Mouse (Mus musculus) forebrain, embryonic 16.5 days (tissue): Measurements from ENCODE around the gene Kdm4b. TPM values are rescaled to one million over a fixed set of nuclear protein-coding genes. Genes with fewer than 3 reads are reported as not detected.

Experiments
- ATAC-seq: fragments of 200-750 bp; cut with Nextera tagmentation; 2 replicates; pipeline ENCODE4 v1.8.0; 2017; ENCODE audit warnings: mild to moderate bottlenecking, moderate library complexity
- H3K27ac ChIP-seq: fragments of 300-500 bp; sonication (generic); 2 replicates; pipeline ENCODE4 v1.5.1; 2014; ENCODE audit warnings: low read length, control low read depth
- H3K27me3 ChIP-seq: fragments of 300-500 bp; sonication (generic); replicated peaks from 2 replicates; pipeline ENCODE4 v1.6.1; 2014; ENCODE audit warnings: low read length; ENCODE audit not compliant: control insufficient read depth, insufficient read depth
- H3K36me3 ChIP-seq: fragments of 300-500 bp; sonication (generic); 2 replicates; pipeline ENCODE4 v1.6.1; 2014; ENCODE audit not compliant: control insufficient read depth, insufficient read depth
- H3K4me1 ChIP-seq: fragments of 300-500 bp; sonication (generic); replicated peaks from 2 replicates; pipeline ENCODE4 v1.6.1; 2014; ENCODE audit warnings: low read length; ENCODE audit not compliant: control insufficient read depth, insufficient read depth
- H3K4me2 ChIP-seq: fragments of 300-500 bp; sonication (generic); 2 replicates; pipeline ENCODE4 v1.6.1; 2014; ENCODE audit warnings: mild to moderate bottlenecking, low read length, control low read depth
- H3K4me3 ChIP-seq: fragments of 300-500 bp; sonication (generic); replicated peaks from 2 replicates; pipeline ENCODE4 v1.5.1; 2014; ENCODE audit warnings: mild to moderate bottlenecking, low read length, control low read depth
- H3K9ac ChIP-seq: fragments of 300-500 bp; sonication (generic); replicated peaks from 2 replicates; pipeline ENCODE4 v1.6.1; 2014; ENCODE audit warnings: low read depth, low read length, control low read depth
- H3K9me3 ChIP-seq: fragments of 300-500 bp; sonication (generic); 2 replicates; pipeline ENCODE4 v1.6.1; 2016; ENCODE audit warnings: low read length; ENCODE audit not compliant: control insufficient read depth
- WGBS: fragments of 180-500 bp; shearing (Covaris S2); extraction: QIAGEN DNeasy Blood & Tissue Kit; methylation state at CpG from one replicate; pipeline ENCODE4 v1.1.7; 2014; 5-methylcytosine and 5-hydroxymethylcytosine counted together
- polyA plus RNA-seq: library from polyadenylated mRNA; unstranded; fragments of >200 nt; fragmentation: Nextera tagmentation; extraction: Ambion mirVana; gene quantifications from 2 replicates; pipeline ENCODE4 v1.2.1, GENCODE M21; 2015

Kdm4b gene
- polyA plus RNA-seq, 1 experiment from 2014 or later = 81.6 TPM

DNA sequence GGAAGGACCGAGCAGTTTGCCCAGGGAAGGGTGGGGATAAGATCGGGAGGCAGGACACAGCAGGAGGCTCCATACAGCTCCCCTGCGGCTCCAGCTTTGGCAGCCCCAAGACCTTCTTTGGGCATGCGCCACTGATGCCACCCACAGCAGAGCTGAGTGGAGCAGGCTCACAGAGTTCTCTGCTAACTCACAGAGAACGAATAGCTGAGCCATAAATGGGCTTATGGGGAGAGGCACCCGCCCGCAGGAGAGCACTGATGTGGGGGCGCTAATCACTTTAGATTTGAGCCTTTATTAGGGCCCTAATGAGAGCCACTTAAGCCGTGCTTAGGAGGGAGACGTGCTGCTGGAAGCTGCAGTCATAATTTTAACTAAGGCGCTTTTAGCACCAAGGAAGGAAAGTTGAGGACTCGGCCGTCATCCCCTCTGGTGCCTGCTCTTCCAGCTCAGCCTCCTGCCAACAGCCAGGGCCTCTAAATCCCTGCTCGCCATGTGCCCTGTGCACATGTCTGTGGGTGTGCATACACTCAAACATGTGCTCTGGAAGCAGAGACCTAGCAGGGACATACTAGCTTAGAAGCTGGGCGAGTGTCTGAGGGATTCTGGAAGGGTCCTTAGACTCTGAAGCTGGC lies 45.3 kb downstream of the Kdm4b start:
- H3K27ac ChIP-seq = no peak overlapping the region
- ATAC-seq = peak; percentile 13; the same call in 1 of the 2 replicates
- peaks cover 38% of the 10 kb centered on the region for H3K4me1 ChIP-seq
- no peak overlapping the region for H3K4me3 ChIP-seq
- H3K36me3 ChIP-seq = peaks cover 12% of the 10 kb centered on the region; the same call in 1 of the 2 replicates
- 43% methylated on average over 15 of the region's 15 CpGs for WGBS
- no peak overlapping the region for H3K9ac ChIP-seq
- H3K9me3 ChIP-seq = no peaks in the 10 kb centered on the region
- no peak overlapping the region for H3K4me2 ChIP-seq
- no peaks in the 10 kb centered on the region for H3K27me3 ChIP-seq

DNA sequence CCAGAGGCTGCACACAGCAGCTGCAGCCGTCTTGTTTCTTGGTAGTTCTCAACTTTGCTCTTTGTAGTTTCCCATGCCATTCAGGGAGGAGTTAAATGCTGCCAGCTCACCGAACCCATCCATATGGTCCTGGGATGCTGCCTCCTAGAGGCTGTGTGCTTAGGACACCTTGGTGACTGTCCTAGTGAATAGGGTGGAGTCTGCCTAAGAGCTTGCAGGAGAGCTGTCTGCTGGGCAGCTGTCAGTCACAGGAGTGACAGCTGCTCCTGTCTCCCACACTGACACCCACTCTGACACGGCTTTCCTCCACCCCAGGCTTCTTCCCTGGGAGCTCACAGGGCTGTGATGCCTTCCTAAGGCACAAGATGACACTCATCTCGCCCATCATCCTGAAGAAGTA lies 46.2 kb downstream of the Kdm4b start:
- Histone ChIP-seq H3K9me3 (no peaks in the 10 kb centered on the region), H3K9ac (no peak overlapping the region), H3K36me3 (peaks cover 13% of the 10 kb centered on the region; the same call in 1 of the 2 replicates), H3K27me3 (no peaks in the 10 kb centered on the region), H3K4me2 (no peak overlapping the region), H3K27ac (no peak overlapping the region), H3K4me3 (no peak overlapping the region), H3K4me1 (peaks cover 38% of the 10 kb centered on the region)
- ATAC-seq = no peak
- WGBS = 66% methylated on average over 4 of the region's 4 CpGs

DNA sequence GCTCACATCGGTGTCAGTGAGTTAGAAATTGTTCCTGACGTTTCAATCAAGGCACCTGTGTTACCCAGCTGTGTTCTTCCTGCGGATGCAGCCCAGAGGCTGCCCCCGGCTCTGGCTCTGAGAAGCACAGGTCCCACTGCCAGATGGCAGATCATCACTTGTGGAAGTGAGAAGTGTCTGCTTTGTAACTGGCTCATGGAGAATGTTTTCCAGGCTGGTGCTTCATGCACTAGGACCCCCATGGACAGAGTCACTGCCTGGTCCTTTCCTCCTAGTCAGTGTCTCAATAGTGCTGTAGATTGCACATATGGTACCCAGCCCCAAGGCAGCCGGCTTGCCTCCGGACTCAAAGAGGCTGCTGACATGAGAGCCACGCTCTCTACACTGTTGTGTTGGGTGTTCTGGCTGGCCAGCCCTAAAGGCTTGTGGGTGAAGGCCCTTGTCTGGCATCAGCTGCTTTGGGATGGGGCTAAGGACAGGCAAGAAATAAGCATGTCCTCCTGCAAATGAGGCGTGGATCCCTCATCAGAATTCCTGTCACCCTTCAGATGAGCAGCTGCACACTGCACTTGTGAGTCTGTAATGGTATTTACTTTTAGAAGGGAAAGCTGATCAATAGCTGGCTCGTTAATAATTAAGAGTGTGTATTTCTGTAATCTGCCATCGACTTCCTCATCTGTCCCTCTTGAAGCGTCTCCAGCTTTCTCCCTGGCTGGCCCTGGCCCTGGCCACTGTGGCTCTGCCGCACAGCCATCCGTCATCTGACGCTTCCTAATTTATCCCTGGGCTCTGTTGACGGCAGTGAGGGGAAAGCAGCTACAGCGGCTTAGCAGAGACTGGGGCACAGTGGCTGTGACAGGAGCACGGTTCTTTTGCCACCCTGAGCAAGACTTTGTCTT lies 47.5 kb downstream of the Kdm4b start:
- ATAC-seq = peak; percentile 15; the same call in 1 of the 2 replicates
- 64% methylated on average over 17 of the region's 17 CpGs for WGBS
- H3K27me3 ChIP-seq = no peaks in the 10 kb centered on the region
- H3K36me3 ChIP-seq = peaks cover 19% of the 10 kb centered on the region; the same call in 1 of the 2 replicates
- no peak overlapping the region for H3K9ac ChIP-seq
- peak overlapping the region; percentile 25 for H3K27ac ChIP-seq
- no peak overlapping the region for H3K4me3 ChIP-seq
- H3K4me1 ChIP-seq = peaks cover 31% of the 10 kb centered on the region
- no peaks in the 10 kb centered on the region for H3K9me3 ChIP-seq
- H3K4me2 ChIP-seq = no peak overlapping the region

DNA sequence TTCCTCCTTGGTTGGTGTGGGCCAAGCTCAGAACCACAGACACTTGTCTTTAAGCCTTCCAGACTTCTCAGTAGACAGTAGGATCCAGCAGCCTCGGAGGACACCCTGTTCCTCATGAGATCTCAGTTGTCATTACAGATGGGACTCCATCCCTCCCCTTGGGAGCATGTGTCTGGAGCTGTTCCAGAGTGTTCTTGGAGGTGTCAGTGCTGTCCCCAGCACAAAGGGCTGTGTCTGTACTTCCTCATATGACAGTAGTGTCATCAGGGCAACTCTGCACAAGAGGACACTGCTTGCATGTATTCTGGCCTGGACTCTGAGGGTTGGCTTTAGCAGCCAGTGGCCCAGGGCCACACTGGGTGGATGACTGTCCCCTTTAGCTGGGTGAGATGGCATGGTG lies 49.0 kb downstream of the Kdm4b start:
- Histone ChIP-seq H3K36me3 (peaks cover 15% of the 10 kb centered on the region; the same call in 1 of the 2 replicates), H3K9me3 (no peaks in the 10 kb centered on the region), H3K4me1 (peaks cover 35% of the 10 kb centered on the region), H3K9ac (no peak overlapping the region), H3K4me3 (no peak overlapping the region), H3K27me3 (no peaks in the 10 kb centered on the region), H3K4me2 (no peak overlapping the region), H3K27ac (no peak overlapping the region)
- WGBS = 70% methylated on average over 1 of the region's 1 CpGs
- no peak for ATAC-seq

DNA sequence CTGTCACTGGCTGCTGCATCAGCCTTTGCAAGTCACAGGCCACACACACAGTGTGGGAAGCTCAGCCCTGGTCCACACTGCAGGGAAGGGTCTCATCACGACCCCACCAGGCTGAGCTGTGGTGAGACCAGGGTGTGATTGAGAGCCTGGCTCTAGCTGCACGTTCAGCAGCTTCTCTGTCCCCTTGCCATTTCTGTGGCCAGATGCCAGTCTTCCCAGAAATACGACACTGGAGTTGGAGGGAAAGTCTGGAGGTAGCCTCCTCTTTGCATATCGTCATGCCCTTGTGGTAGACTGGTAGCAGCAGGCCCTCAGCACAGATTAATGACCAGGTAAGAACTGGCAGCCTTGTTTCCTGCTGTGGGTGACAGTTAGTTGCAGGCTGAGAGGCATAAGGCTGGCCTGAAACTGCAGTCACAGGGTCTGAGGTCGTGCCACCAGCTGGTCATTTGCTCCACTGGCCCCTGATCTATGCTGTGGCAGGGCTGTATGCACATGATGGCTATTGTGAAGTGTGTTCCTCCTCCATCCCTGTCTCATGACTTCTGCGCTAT lies 53.5 kb downstream of the Kdm4b start:
- H3K4me2 ChIP-seq = no peak overlapping the region
- no peaks in the 10 kb centered on the region for H3K9me3 ChIP-seq
- H3K36me3 ChIP-seq = peaks cover 13% of the 10 kb centered on the region
- no peaks in the 10 kb centered on the region for H3K27me3 ChIP-seq
- peak overlapping the region; percentile 27; the same call in 1 of the 2 replicates for H3K27ac ChIP-seq
- H3K4me3 ChIP-seq = no peak overlapping the region
- peaks cover 30% of the 10 kb centered on the region for H3K4me1 ChIP-seq
- H3K9ac ChIP-seq = 0 out of 2 replicates have a peak overlapping the region, but pooled peaks have one; percentile 6
- 68% methylated on average over 6 of the region's 6 CpGs for WGBS
- ATAC-seq = no peak

DNA sequence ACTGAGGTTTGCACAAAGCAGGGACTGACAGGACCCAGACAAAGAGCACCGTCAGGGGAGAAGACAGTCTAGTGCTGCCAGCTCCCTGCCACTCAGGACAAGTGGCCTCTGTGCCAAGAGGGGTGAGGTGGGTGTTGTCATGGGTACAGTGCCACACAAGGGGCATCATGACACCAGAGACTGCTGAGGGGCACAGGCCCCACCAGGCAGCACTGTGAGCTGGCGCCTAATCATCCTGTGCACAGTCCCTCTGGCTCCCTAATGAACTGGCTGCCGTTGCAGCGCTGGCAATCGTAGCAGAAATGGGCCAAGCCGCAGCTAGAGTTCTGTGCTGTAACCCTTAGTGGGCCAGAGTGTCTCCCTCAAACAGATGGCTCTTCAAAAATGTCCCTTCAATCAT lies 54.4 kb downstream of the Kdm4b start:
- peaks cover 25% of the 10 kb centered on the region for H3K4me1 ChIP-seq
- H3K27me3 ChIP-seq = no peaks in the 10 kb centered on the region
- peaks cover 13% of the 10 kb centered on the region for H3K36me3 ChIP-seq
- peak overlapping the region; percentile 8; the same call in 1 of the 2 replicates for H3K9ac ChIP-seq
- H3K27ac ChIP-seq = peak overlapping the region; percentile 53; the same call in 1 of the 2 replicates
- no peak overlapping the region for H3K4me2 ChIP-seq
- peak; percentile 88 for ATAC-seq
- no peak overlapping the region for H3K4me3 ChIP-seq
- H3K9me3 ChIP-seq = no peaks in the 10 kb centered on the region
- WGBS = 46% methylated on average over 6 of the region's 6 CpGs

DNA sequence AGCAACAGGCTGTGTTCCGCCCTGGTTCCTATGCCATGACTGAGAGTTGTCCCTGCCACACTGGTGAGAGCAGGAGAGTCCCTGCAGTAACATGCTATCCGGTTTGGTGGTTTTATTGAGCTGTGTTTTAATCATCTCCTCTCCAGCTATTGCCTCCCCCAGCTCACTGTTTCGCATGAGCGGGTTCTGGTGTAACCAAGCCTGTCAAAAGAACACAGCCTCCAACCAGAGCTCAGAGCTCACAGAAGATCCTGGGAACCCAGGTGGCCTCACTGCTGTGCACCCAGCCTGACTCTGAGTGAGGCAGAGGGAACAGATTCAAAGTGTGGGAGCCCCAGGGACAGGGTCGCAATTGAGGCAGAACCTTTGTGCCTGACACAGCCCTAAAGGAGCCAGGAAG lies 55.3 kb downstream of the Kdm4b start:
- H3K27me3 ChIP-seq = no peaks in the 10 kb centered on the region
- WGBS = 84% methylated on average over 5 of the region's 5 CpGs
- H3K9me3 ChIP-seq = no peaks in the 10 kb centered on the region
- H3K36me3 ChIP-seq = peaks cover 10% of the 10 kb centered on the region
- H3K4me1 ChIP-seq = peaks cover 25% of the 10 kb centered on the region
- H3K4me3 ChIP-seq = no peak overlapping the region
- no peak for ATAC-seq
- no peak overlapping the region for H3K4me2 ChIP-seq
- H3K9ac ChIP-seq = no peak overlapping the region
- H3K27ac ChIP-seq = no peak overlapping the region

DNA sequence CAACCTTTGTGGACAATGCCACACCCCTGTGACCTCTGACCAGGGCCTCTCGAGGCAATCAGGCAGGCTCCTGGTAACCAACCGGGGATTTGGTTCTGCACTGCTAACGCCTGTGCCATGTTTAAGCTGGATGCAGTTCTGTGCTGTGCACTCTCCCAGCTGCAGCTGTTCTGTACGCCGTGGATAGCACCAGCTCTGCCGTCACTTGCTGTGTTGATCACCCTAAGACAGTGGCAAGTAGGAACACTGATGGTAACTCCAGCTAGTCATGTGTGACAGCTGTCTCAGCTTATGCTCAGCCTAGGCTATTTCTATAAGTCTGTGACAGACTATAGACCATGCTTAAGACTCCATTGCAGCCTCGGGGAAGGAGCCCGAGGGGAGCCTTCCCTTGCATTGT lies 57.1 kb downstream of the Kdm4b start:
- Histone ChIP-seq H3K9me3 (no peaks in the 10 kb centered on the region), H3K27me3 (no peaks in the 10 kb centered on the region), H3K4me3 (no peak overlapping the region), H3K36me3 (peaks cover 3% of the 10 kb centered on the region; the same call in 1 of the 2 replicates), H3K4me1 (peaks cover 25% of the 10 kb centered on the region), H3K9ac (no peak overlapping the region), H3K27ac (no peak overlapping the region), H3K4me2 (no peak overlapping the region)
- no peak for ATAC-seq
- 60% methylated on average over 8 of the region's 8 CpGs for WGBS

DNA sequence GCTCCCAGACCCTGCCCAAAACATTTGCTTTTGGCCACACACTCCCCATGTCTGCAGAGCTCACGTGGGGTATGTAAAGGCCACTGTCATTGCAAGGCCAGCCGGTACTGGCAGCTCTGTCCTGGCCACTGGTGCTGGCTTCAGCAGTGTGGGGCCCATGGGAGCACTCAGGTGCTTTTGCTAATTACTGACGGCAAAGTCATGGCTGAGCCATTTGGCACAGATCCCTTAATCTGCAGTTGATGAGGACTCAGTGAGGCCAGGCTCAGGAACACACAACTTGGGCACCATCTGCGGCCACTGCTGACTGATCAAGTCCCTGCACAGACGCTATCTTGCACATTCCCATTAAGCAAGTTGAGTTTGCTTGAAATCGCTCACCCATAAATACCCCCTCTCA lies 59.0 kb downstream of the Kdm4b start:
- WGBS = 76% methylated on average over 6 of the region's 6 CpGs
- no peak overlapping the region for H3K4me2 ChIP-seq
- no peak overlapping the region for H3K4me3 ChIP-seq
- no peak for ATAC-seq
- H3K9me3 ChIP-seq = no peaks in the 10 kb centered on the region
- H3K36me3 ChIP-seq = peaks cover 6% of the 10 kb centered on the region; the same call in 1 of the 2 replicates
- H3K27ac ChIP-seq = no peak overlapping the region
- H3K27me3 ChIP-seq = no peaks in the 10 kb centered on the region
- no peak overlapping the region for H3K9ac ChIP-seq
- peaks cover 16% of the 10 kb centered on the region for H3K4me1 ChIP-seq
